Mouse (Mus musculus) CH12.LX (cell line): ENCODE data around the gene Foxk1. TPM values are rescaled to one million over a fixed set of nuclear protein-coding genes. Genes with fewer than 3 reads are reported as not detected.

Source experiments
- DNase-seq: peaks from one replicate; pipeline ENCODE4 v3.0.0-alpha.2; 2013; ENCODE audit errors: extremely low read depth
- H3K27ac ChIP-seq: 2 replicates; pipeline ENCODE4 v1.5.1; 2012; ENCODE audit warnings: low read depth, mild to moderate bottlenecking, control low read depth, moderate library complexity; ENCODE audit not compliant: insufficient read depth
- H3K27me3 ChIP-seq: replicated peaks from 2 replicates; pipeline ENCODE3; 2012; ENCODE audit warnings: inconsistent platforms
- H3K36me3 ChIP-seq, 2 experiments: replicated peaks in 1 of 2; 2 replicates each; pipeline versions ENCODE3 to v1.6.1; 2012; ENCODE audit warnings: inconsistent platforms in 1 of 2, low read length in 1 of 2, mild to moderate bottlenecking in 1 of 2, mixed read lengths in 1 of 2, moderate library complexity in 1 of 2; ENCODE audit not compliant: control insufficient read depth in 1 of 2, insufficient read depth in 1 of 2
- H3K4me1 ChIP-seq, 2 experiments: 2 replicates each; pipeline ENCODE4 v1.6.1; 2012; ENCODE audit warnings: inconsistent platforms in 1 of 2, moderate library complexity in 1 of 2; ENCODE audit not compliant: insufficient read depth in 2 of 2, control insufficient read depth in 1 of 2
- H3K4me2 ChIP-seq: 2 replicates; pipeline ENCODE4 v1.6.1; 2012; ENCODE audit warnings: low read depth, mild to moderate bottlenecking, control low read depth; ENCODE audit not compliant: poor library complexity, insufficient read depth, severe bottlenecking
- H3K4me3 ChIP-seq, 3 experiments: fragments of 150-350 bp in 1 of 3; sonication (generic) in 1 of 3; replicated peaks in 1 of 3; 2 replicates each; pipeline versions ENCODE3 to v1.5.1; 2011 to 2012; ENCODE audit warnings: low read depth in 2 of 3, low read length in 2 of 3, mild to moderate bottlenecking in 2 of 3, moderate library complexity in 2 of 3, control low read depth in 1 of 3, improper control_type of control experiment in 1 of 3, inconsistent platforms in 1 of 3, mixed read lengths in 1 of 3; ENCODE audit not compliant: poor library complexity in 1 of 3
- H3K79me2 ChIP-seq: replicated peaks from 2 replicates; pipeline ENCODE4 v1.6.1; 2012; ENCODE audit warnings: mild to moderate bottlenecking, moderate library complexity; ENCODE audit not compliant: control insufficient read depth, poor library complexity, insufficient read depth, severe bottlenecking; ENCODE audit errors: extremely low read depth
- H3K9ac ChIP-seq: 2 replicates; pipeline ENCODE4 v1.6.1; 2012; ENCODE audit warnings: low read depth, mild to moderate bottlenecking, control low read depth, moderate library complexity; ENCODE audit not compliant: insufficient read depth
- H3K9me3 ChIP-seq: replicated peaks from 2 replicates; pipeline ENCODE3; 2012; ENCODE audit warnings: low read length, inconsistent platforms, mixed read lengths
- BHLHE40 ChIP-seq: IDR thresholded peaks from 2 replicates; pipeline ENCODE4 v1.6.1; 2011; ENCODE audit warnings: mild to moderate bottlenecking, low read depth, low read length, improper control_type of control experiment
- CHD1 ChIP-seq: IDR thresholded peaks from 2 replicates; pipeline ENCODE4 v1.6.1; 2012; ENCODE audit warnings: low read depth, low read length, improper control_type of control experiment, inconsistent platforms
- CTCF ChIP-seq, 2 experiments: IDR thresholded peaks in 1 of 2; conservative IDR thresholded peaks in 1 of 2; 2 replicates each; pipeline ENCODE4 v1.5.1; 2011 to 2012; ENCODE audit warnings: low read depth in 2 of 2, low read length in 2 of 2, improper control_type of control experiment in 1 of 2, inconsistent platforms in 1 of 2, mild to moderate bottlenecking in 1 of 2, moderate library complexity in 1 of 2
- ELF1 ChIP-seq: IDR thresholded peaks from 2 replicates; pipeline ENCODE4 v1.6.1; 2014; ENCODE audit warnings: low read depth, mild to moderate bottlenecking, inconsistent platforms, low read length, improper control_type of control experiment
- EP300 ChIP-seq: IDR thresholded peaks from 2 replicates; pipeline ENCODE4 v1.6.1; 2011; ENCODE audit warnings: low read length, improper control_type of control experiment
- HCFC1 ChIP-seq: IDR thresholded peaks from 2 replicates; pipeline ENCODE4 v1.6.1; 2012; ENCODE audit warnings: low read depth, mild to moderate bottlenecking, inconsistent platforms, low read length, improper control_type of control experiment
- IRF4 ChIP-seq: IDR thresholded peaks from 2 replicates; pipeline ENCODE4 v1.6.1; 2014; ENCODE audit warnings: low read depth, mild to moderate bottlenecking, inconsistent platforms, low read length, improper control_type of control experiment
- JUN ChIP-seq: IDR thresholded peaks from 2 replicates; pipeline ENCODE4 v1.6.1; 2011; ENCODE audit warnings: low read depth, mild to moderate bottlenecking, low read length, improper control_type of control experiment, moderate library complexity; ENCODE audit not compliant: insufficient read depth
- JUND ChIP-seq: conservative IDR thresholded peaks from 2 replicates; pipeline ENCODE4 v1.6.1; 2011; ENCODE audit warnings: low read depth, low read length, improper control_type of control experiment
- KAT2A ChIP-seq: IDR thresholded peaks from 2 replicates; pipeline ENCODE4 v1.6.1; 2012; ENCODE audit warnings: low read length, improper control_type of control experiment, inconsistent platforms; ENCODE audit not compliant: insufficient replicate concordance
- MAZ ChIP-seq: IDR thresholded peaks from 2 replicates; pipeline ENCODE4 v1.6.1; 2012; ENCODE audit warnings: low read depth, mild to moderate bottlenecking, inconsistent platforms, low read length, improper control_type of control experiment, moderate library complexity
- MEF2A ChIP-seq: IDR thresholded peaks from 2 replicates; pipeline ENCODE4 v1.6.1; 2014; ENCODE audit warnings: low read depth, mild to moderate bottlenecking, inconsistent platforms, low read length, improper control_type of control experiment, borderline replicate concordance
- MXI1 ChIP-seq: IDR thresholded peaks from 2 replicates; pipeline ENCODE4 v1.6.1; 2011; ENCODE audit warnings: mild to moderate bottlenecking, low read depth, low read length, improper control_type of control experiment
- MYC ChIP-seq: IDR thresholded peaks from 2 replicates; pipeline ENCODE4 v1.6.1; 2011; ENCODE audit warnings: low read depth, mild to moderate bottlenecking, improper control_type of control experiment, low read length
- NELFE ChIP-seq: IDR thresholded peaks from 2 replicates; pipeline ENCODE4 v1.6.1; 2011; ENCODE audit warnings: low read depth, low read length, improper control_type of control experiment
- NRF1 ChIP-seq: IDR thresholded peaks from 2 replicates; pipeline ENCODE4 v1.6.1; 2014; ENCODE audit warnings: low read depth, mild to moderate bottlenecking, inconsistent platforms, low read length, improper control_type of control experiment, moderate library complexity
- PAX5 ChIP-seq: IDR thresholded peaks from 2 replicates; pipeline ENCODE4 v1.6.1; 2012; ENCODE audit warnings: low read length, inconsistent platforms, mixed read lengths
- POLR2A ChIP-seq: IDR thresholded peaks from 2 replicates; pipeline ENCODE4 v1.6.1; 2011; ENCODE audit warnings: low read depth, mild to moderate bottlenecking, improper control_type of control experiment, low read length
- POLR2AphosphoS2 ChIP-seq: IDR thresholded peaks from 2 replicates; pipeline ENCODE4 v1.6.1; 2011; ENCODE audit warnings: low read depth, low read length, improper control_type of control experiment
- RAD21 ChIP-seq: IDR thresholded peaks from 2 replicates; pipeline ENCODE4 v1.6.1; 2011; ENCODE audit warnings: low read depth, mild to moderate bottlenecking, low read length, improper control_type of control experiment, moderate library complexity
- RCOR1 ChIP-seq: conservative IDR thresholded peaks from 2 replicates; pipeline ENCODE4 v1.6.1; 2012; ENCODE audit warnings: low read depth, mild to moderate bottlenecking, inconsistent platforms, low read length, improper control_type of control experiment
- SMC3 ChIP-seq: IDR thresholded peaks from 2 replicates; pipeline ENCODE4 v1.6.1; 2011; ENCODE audit warnings: low read depth, low read length, improper control_type of control experiment
- TCF12 ChIP-seq: IDR thresholded peaks from 2 replicates; pipeline ENCODE4 v1.6.1; 2014; ENCODE audit warnings: low read depth, mild to moderate bottlenecking, inconsistent platforms, low read length, improper control_type of control experiment
- UBTF ChIP-seq: IDR thresholded peaks from 2 replicates; pipeline ENCODE4 v1.6.1; 2012; ENCODE audit warnings: low read depth, mild to moderate bottlenecking, inconsistent platforms, low read length, improper control_type of control experiment, moderate library complexity
- USF1 ChIP-seq: IDR thresholded peaks from 2 replicates; pipeline ENCODE4 v1.6.1; 2014; ENCODE audit warnings: low read depth, mild to moderate bottlenecking, inconsistent platforms, low read length, improper control_type of control experiment
- USF2 ChIP-seq: conservative IDR thresholded peaks from 2 replicates; pipeline ENCODE4 v1.6.1; 2011; ENCODE audit warnings: low read depth, low read length, improper control_type of control experiment
- ZC3H11A ChIP-seq: IDR thresholded peaks from 2 replicates; pipeline ENCODE4 v1.6.1; 2012; ENCODE audit warnings: low read depth, mild to moderate bottlenecking, inconsistent platforms, low read length, improper control_type of control experiment
- ZMIZ1 ChIP-seq: IDR thresholded peaks from 2 replicates; pipeline ENCODE4 v1.6.1; 2012; ENCODE audit warnings: low read depth, mild to moderate bottlenecking, inconsistent platforms, low read length, improper control_type of control experiment
- ZNF384 ChIP-seq: IDR thresholded peaks from 2 replicates; pipeline ENCODE4 v1.6.1; 2012; ENCODE audit warnings: low read depth, low read length, improper control_type of control experiment, inconsistent platforms
- dilution Hi-C: fragments of 300-500 bp; cut with MboI; formaldehyde crosslinking; loops from 2 replicates; pipeline ENCODE4 v1.14.3; 2020; ENCODE audit warnings: low sequenced_read_pairs; ENCODE audit not compliant: extremely low pct_unique_long_range_greater_than_20kb, extremely low pct_ligation_motif_present
- in situ Hi-C: fragments of 300-500 bp; cut with MboI; formaldehyde crosslinking; loops from 3 replicates; pipeline ENCODE4 v1.14.3; 2019; ENCODE audit warnings: low sequenced_read_pairs, low pct_ligation_motif_present, low pct_unique_long_range_greater_than_20kb, mixed read lengths
- polyA plus RNA-seq: library from polyadenylated mRNA; unstranded; fragments of >175 nt; gene quantifications from 2 replicates; pipeline ENCODE4 v1.2.1, GENCODE M21; 2012; ENCODE audit warnings: low read depth; ENCODE audit not compliant: insufficient read length
- total RNA-seq, 2 experiments: library from RNA; depleted of rRNA; stranded (reverse); fragments of 300-350 nt in 1 of 2; fragments of >200 nt in 1 of 2; gene quantifications; 2 replicates each; pipeline ENCODE4 v1.2.3; 2012 to 2014

Foxk1 gene
- total and polyA plus RNA-seq, 3 experiments: 5.3 to 23.4 (median 11.3) TPM

DNA sequence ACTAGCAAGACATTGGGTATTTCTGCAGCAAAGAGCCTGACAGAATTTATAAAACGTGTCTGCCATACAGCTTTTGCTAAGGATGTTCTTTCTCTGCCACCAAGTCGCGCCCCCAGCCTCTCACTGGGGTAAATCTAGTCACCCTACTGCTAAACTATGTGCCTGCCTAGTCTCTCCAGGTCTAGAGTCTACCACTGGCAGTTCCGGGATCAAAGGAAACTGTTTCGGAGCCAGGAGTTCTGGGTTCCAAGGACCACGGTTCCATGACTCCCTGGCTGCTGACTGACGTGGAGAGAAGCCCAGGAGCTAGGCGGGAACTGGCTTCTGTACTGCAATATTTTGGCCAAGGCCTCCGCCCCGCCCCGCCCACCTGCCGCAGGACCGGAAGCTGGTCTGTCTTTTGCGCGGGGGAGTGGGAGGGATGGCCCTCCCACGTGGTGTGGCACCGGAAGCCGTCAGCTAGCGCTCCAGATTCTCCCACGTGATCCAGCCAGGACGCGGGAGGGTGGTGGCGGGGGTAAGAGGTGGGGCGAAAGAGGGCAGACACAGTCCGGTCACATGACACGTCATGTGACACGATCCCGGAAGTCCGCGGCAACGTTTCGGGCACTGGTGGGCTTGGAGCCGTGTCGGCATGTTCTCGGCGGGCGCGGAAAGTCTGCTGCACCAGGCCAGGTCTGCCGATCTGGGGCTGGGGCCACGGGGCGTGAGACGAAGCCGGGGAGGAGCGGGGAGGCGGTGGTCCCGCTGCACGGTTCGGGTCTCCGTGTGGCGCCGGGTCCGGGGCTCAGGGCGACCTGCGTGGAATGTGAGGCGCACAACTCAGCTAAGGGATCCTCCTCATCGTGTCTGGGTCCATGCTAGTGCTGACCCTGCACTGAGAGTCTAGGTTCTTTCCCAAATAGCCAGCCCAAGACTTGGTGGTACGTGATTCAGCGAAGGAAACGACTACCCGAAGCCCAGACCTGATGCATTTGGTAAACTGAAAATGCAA is 62.5 kb downstream of the Foxk1 start, which contains the start of gene Ap5z1 (continued):
- TF ChIP-seq IRF4 (peak; percentile 40; the same call in 1 of the 2 replicates), POLR2AphosphoS2 (peak; percentile 82), SMC3 (no peak), ZNF384 (no peak), UBTF (no peak), RCOR1 (no peak), USF2 (peak; percentile 98), PAX5 (no peak), MEF2A (no peak), MXI1 (peak; percentile 93), EP300 (no peak), JUN (no peak), RAD21 (no peak), MAZ (peak; percentile 94), CHD1 (no peak), NRF1 (peak; percentile 41), MYC (peak; percentile 78), JUND (no peak), ZC3H11A (no peak), BHLHE40 (peak; percentile 81)

GRCm38 (mm10) chr5:142468375-142468774 is 67.1 kb downstream of the Foxk1 start:
- H3K4me1 ChIP-seq: peaks cover 3 to 15% of the 10 kb centered on the region in 2 experiments; a peak in 3 of 4 replicates
- no peak overlapping the region for H3K9ac ChIP-seq
- H3K36me3 ChIP-seq: peaks cover 53 to 73% of the 10 kb centered on the region in 2 experiments
- H3K4me3 ChIP-seq: no peak overlapping the region
- peaks cover 11% of the 10 kb centered on the region for H3K79me2 ChIP-seq
- dilution Hi-C loops (no loop called here), in situ Hi-C loops (no loop called here)
- TF ChIP-seq IRF4: no peak
- TF ChIP-seq CTCF (conservative IDR thresholded peaks at IDR 0.05 in 1 of 2, IDR thresholded peaks at IDR 0.05 in 1 of 2; ENCODE audit: low read depth in 2 of 2, low read length in 2 of 2): no peak
- no peak for TF ChIP-seq NELFE
- TF ChIP-seq JUND: no peak
- TF ChIP-seq USF1: no peak
- no peak for TF ChIP-seq HCFC1
- TF ChIP-seq ZMIZ1: no peak
- TF ChIP-seq ELF1: no peak
- no peak for TF ChIP-seq POLR2A
- TF ChIP-seq MEF2A: no peak
- no peak for TF ChIP-seq MAZ
- TF ChIP-seq MYC: no peak
- TF ChIP-seq TCF12: no peak
- no peak for TF ChIP-seq ZNF384
- TF ChIP-seq KAT2A: no peak
- TF ChIP-seq SMC3: no peak
- TF ChIP-seq USF2: no peak
- no peak for TF ChIP-seq UBTF
- TF ChIP-seq MXI1: no peak
- H3K27me3 ChIP-seq: no peaks in the 10 kb centered on the region
- no peak overlapping the region for H3K4me2 ChIP-seq
- H3K9me3 ChIP-seq: no peaks in the 10 kb centered on the region
- no peak for DNase-seq
- no peak overlapping the region for H3K27ac ChIP-seq
